Mouse (Mus musculus) myocyte (in vitro differentiated cells): ENCODE measurements around the gene Ncor1.
"Not testable (repeated sequence)": the region's sequence is repeated elsewhere in the genome, so short reads cannot be mapped to it uniquely, and the experiment has no call there.

Experiments
- CEBPB ChIP-seq: IDR thresholded peaks from 2 replicates; pipeline ENCODE4 v1.6.1; 2011; ENCODE audit warnings: mild to moderate bottlenecking, moderate library complexity; ENCODE audit not compliant: poor library complexity, insufficient read depth, severe bottlenecking
- E2F4 ChIP-seq: IDR thresholded peaks from one replicate; pipeline ENCODE4 v1.6.1; 2011; ENCODE audit warnings: mild to moderate bottlenecking, control low read depth, moderate library complexity; ENCODE audit not compliant: insufficient read depth
- MAX ChIP-seq: IDR thresholded peaks from one replicate; pipeline ENCODE4 v1.6.1; 2011; ENCODE audit warnings: low read depth, mild to moderate bottlenecking, control low read depth
- MYOD1 ChIP-seq, 3 experiments: IDR thresholded peaks; one replicate each; pipeline ENCODE4 v1.6.1; 2011; ENCODE audit warnings: control low read depth in 2 of 3, low read depth in 2 of 3, mild to moderate bottlenecking in 2 of 3, moderate library complexity in 1 of 3; ENCODE audit not compliant: insufficient read length in 2 of 3, control insufficient read depth in 1 of 3
- MYOG ChIP-seq, 3 experiments: IDR thresholded peaks; one replicate each; pipeline ENCODE4 v1.6.1; 2011; ENCODE audit warnings: control low read depth in 2 of 3, low read depth in 2 of 3, mild to moderate bottlenecking in 2 of 3; ENCODE audit not compliant: insufficient read length in 2 of 3, control insufficient read depth in 1 of 3, insufficient read depth in 1 of 3
- POLR2A ChIP-seq: IDR thresholded peaks from one replicate; pipeline ENCODE4 v1.6.1; 2011; ENCODE audit warnings: low read depth, mild to moderate bottlenecking, control low read depth, moderate library complexity; ENCODE audit not compliant: insufficient read length
- POLR2AphosphoS2 ChIP-seq: IDR thresholded peaks from one replicate; pipeline ENCODE4 v1.6.1; 2011; ENCODE audit warnings: low read depth, control low read depth; ENCODE audit not compliant: insufficient read length
- REST ChIP-seq: IDR thresholded peaks from one replicate; pipeline ENCODE4 v1.6.1; 2011; ENCODE audit warnings: mild to moderate bottlenecking, control low read depth, moderate library complexity; ENCODE audit not compliant: insufficient read depth, insufficient read length
- SRF ChIP-seq: IDR thresholded peaks from one replicate; pipeline ENCODE4 v1.6.1; 2011; ENCODE audit warnings: low read depth; ENCODE audit not compliant: control insufficient read depth, insufficient read length
- TCF12 ChIP-seq: IDR thresholded peaks from one replicate; pipeline ENCODE4 v1.6.1; 2011; ENCODE audit warnings: mild to moderate bottlenecking, control low read depth; ENCODE audit not compliant: poor library complexity, insufficient read depth, severe bottlenecking
- TCF3 ChIP-seq: IDR thresholded peaks from one replicate; pipeline ENCODE4 v1.6.1; 2011; ENCODE audit warnings: low read depth, control low read depth; ENCODE audit not compliant: insufficient read length
- USF1 ChIP-seq: IDR thresholded peaks from one replicate; pipeline ENCODE4 v1.6.1; 2011; ENCODE audit warnings: low read depth, mild to moderate bottlenecking, control low read depth, moderate library complexity

DNA sequence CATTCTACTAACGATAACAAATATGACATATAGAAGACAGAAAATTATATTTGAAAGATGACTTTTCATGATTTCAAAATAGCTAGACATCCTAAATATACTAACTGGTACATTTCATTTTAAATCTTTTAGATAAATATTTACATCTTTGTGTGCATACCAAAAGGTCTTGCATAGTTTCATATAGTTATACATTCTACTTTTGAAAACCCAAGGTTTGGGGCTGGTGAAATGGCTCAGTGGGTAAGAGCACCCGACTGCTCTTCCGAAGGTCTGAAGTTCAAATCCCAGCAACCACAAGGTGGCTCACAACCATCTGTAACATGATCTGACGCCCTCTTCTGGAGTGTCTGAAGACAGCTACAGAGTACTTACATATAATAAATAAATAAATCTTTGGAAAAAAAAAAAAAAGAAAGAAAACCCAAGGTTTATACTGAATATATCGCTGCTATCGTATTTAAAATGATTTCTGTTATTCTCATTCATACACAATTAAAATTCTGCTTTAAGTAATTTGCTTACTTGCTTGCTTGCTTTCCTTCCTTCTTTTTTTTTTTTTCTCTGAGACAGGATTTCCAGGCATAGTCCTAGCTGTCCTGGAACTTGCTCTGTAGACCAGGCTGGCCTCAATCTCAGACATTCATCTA, 81.0 kb downstream of the Ncor1 start:
- not testable (repeated sequence) for TF ChIP-seq POLR2A; CEBPB; E2F4; MAX; SRF; MYOD1 (IDR thresholded peaks at IDR 0.05; ENCODE audit: control insufficient read depth in 1 of 3, insufficient read length in 2 of 3, low read depth in 2 of 3); POLR2AphosphoS2; TCF12; MYOG (IDR thresholded peaks at IDR 0.05; ENCODE audit: control insufficient read depth in 1 of 3, insufficient read depth in 1 of 3, insufficient read length in 2 of 3, low read depth in 2 of 3); USF1; REST; TCF3
